Mouse (Mus musculus): ENCODE results near the gene Hcfc1.

- TF ChIP-seq CTCF (IDR thresholded peaks at IDR 0.05; ENCODE audit: extremely low read depth, insufficient read depth, low read length) (no peak), POLR2A (IDR thresholded peaks at IDR 0.05; ENCODE audit: extremely low read depth, insufficient read depth, low read length) (no peak)
Observed at GRCm38 (mm10) chrX:73970781-73971180, 4.6 kb upstream of the Hcfc1 start.
